ENCODE assay signal across 8 mouse cellular contexts in genomic region chr10:116950886-116951285, GRCm38 (mm10). TPM values are rescaled to one million over a fixed set of nuclear protein-coding genes. Genes with fewer than 3 reads are reported as not detected.
DNase-seq lines count a peak whose midpoint lies in the region; ATAC-seq lines count a peak whose summit lies in the region.

No protein-coding gene starts in this region.

- no peak overlapping the region for H3K9ac ChIP-seq in forebrain, embryonic 12.5 days
- H3K9ac ChIP-seq in liver, embryonic 13.5 days, result peak overlapping the region; percentile 31; the same call in 1 of the 2 replicates

- WGBS in forebrain, embryonic 12.5 days, result 32% methylated on average over 5 of the region's 5 CpGs
- WGBS in liver, embryonic 13.5 days (ENCODE audit: insufficient replicate concordance), result 18% methylated on average over 5 of the region's 5 CpGs

- H3K4me3 ChIP-seq in erythroblast, embryonic 14.5 days (replicated peaks), result peak overlapping the region; percentile 86
- peak overlapping the region; percentile 82 for H3K4me3 ChIP-seq in forebrain, embryonic 12.5 days (replicated peaks)
- H3K4me3 ChIP-seq in liver, embryonic 13.5 days (replicated peaks), result peak overlapping the region; percentile 84

- H3K27me3 ChIP-seq in erythroblast, embryonic 14.5 days (ENCODE audit: control insufficient read depth), result peaks cover 12% of the 10 kb centered on the region
- no peaks in the 10 kb centered on the region for H3K27me3 ChIP-seq in forebrain, embryonic 12.5 days
- H3K27me3 ChIP-seq in liver, embryonic 13.5 days, result no peaks in the 10 kb centered on the region

- peaks cover 23% of the 10 kb centered on the region for H3K4me1 ChIP-seq in erythroblast, embryonic 14.5 days (ENCODE audit: control insufficient read depth)
- peaks cover 18% of the 10 kb centered on the region for H3K4me1 ChIP-seq in forebrain, embryonic 12.5 days
- H3K4me1 ChIP-seq in liver, embryonic 13.5 days (replicated peaks), result peaks cover 27% of the 10 kb centered on the region

- no peaks in the 10 kb centered on the region for H3K9me3 ChIP-seq in erythroblast, embryonic 14.5 days (ENCODE audit: control insufficient read depth, low read length)
- H3K9me3 ChIP-seq in forebrain, embryonic 12.5 days, result no peaks in the 10 kb centered on the region
- no peaks in the 10 kb centered on the region for H3K9me3 ChIP-seq in liver, embryonic 13.5 days (replicated peaks)

- peak; percentile 70 for DNase-seq in A20 (ENCODE audit: low read depth, low spot score)
- no peak for DNase-seq in liver, embryonic 13.5 days
- no peak for DNase-seq in frontal cortex, adult 2 months (ENCODE audit: extremely low spot score in 1 of 2, low spot score in 1 of 2)
- DNase-seq in T-cell, adult 2 months (ENCODE audit: low spot score), result no peak

- no peak for ATAC-seq in erythroblast, adult 5-6 weeks (replicated peaks; ENCODE audit: low FRiP score, poor library complexity, severe bottlenecking)
- no peak; the same call in 1 of the 2 replicates for ATAC-seq in forebrain, embryonic 12.5 days (ENCODE audit: low FRiP score)
- ATAC-seq in liver, embryonic 13.5 days (ENCODE audit: low read depth), result no peak
- ATAC-seq in monocyte, adult 5-6 weeks (replicated peaks; ENCODE audit: insufficient number of reproducible peaks, low FRiP score, low TSS enrichment, poor library complexity, severe bottlenecking), result no peak

- H3K27ac ChIP-seq in forebrain, embryonic 12.5 days, result no peak overlapping the region
- H3K27ac ChIP-seq in liver, embryonic 13.5 days, result no peak overlapping the region

- H3K36me3 ChIP-seq in erythroblast, embryonic 14.5 days (ENCODE audit: control insufficient read depth), result no peaks in the 10 kb centered on the region
- H3K36me3 ChIP-seq in forebrain, embryonic 12.5 days (replicated peaks), result no peaks in the 10 kb centered on the region
- H3K36me3 ChIP-seq in liver, embryonic 13.5 days, result no peaks in the 10 kb centered on the region

- peak overlapping the region; percentile 68 for H3K4me2 ChIP-seq in forebrain, embryonic 12.5 days
- H3K4me2 ChIP-seq in liver, embryonic 13.5 days, result peak overlapping the region; percentile 99

RNA-seq across cellular contexts. Expression of gene Rab3ip, which starts 0.3 kb away (rescaled TPM):
- 1.0 and 1.8 TPM in 2 replicates for polyA plus RNA-seq in erythroblast, embryonic 14.5 days (2012)
- total RNA-seq in erythroblast, adult 5-6 weeks (2015; ENCODE audit: low replicate concordance), result 0.63 and 2.5 TPM in 2 replicates
- total RNA-seq in erythroblast, adult 5-6 weeks (2017; ENCODE audit: low replicate concordance), result 1.8 and 3.7 TPM in 2 replicates
- 42.6 and 47.2 TPM in 2 replicates for polyA plus RNA-seq in forebrain, embryonic 12.5 days (2016; fragmentation: Nextera tagmentation; extraction: Ambion mirVana)
- 9.8 and 11.0 TPM in 2 replicates for polyA plus RNA-seq in liver, embryonic 13.5 days (2015; fragmentation: Nextera tagmentation; extraction: Ambion mirVana)
- polyA plus RNA-seq in frontal cortex, adult 2 months (2012; rRNA removed), result 35.2 and 54.2 TPM in 2 replicates
- 16.6 to 20.8 TPM (median 18.0 TPM) in 3 replicates for total RNA-seq in monocyte, adult 5-6 weeks (2017)

RNA-seq across cellular contexts. Expression of gene Gm10271, which starts 21.5 kb away (rescaled TPM):
- not detected in 2 replicates for polyA plus RNA-seq in erythroblast, embryonic 14.5 days (2012)
- total RNA-seq in erythroblast, adult 5-6 weeks (2015; ENCODE audit: low replicate concordance), result not detected in 2 replicates
- total RNA-seq in erythroblast, adult 5-6 weeks (2017; ENCODE audit: low replicate concordance), result not detected in 2 replicates
- not detected in 2 replicates for polyA plus RNA-seq in forebrain, embryonic 12.5 days (2016; fragmentation: Nextera tagmentation; extraction: Ambion mirVana)
- not detected in 2 replicates for polyA plus RNA-seq in liver, embryonic 13.5 days (2015; fragmentation: Nextera tagmentation; extraction: Ambion mirVana)
- not detected in 2 replicates for polyA plus RNA-seq in frontal cortex, adult 2 months (2012; rRNA removed)
- total RNA-seq in monocyte, adult 5-6 weeks (2017), result not detected in 3 replicates

RNA-seq across cellular contexts. Expression of gene Best3, which starts 35.2 kb away (rescaled TPM):
- not detected in 2 replicates for polyA plus RNA-seq in erythroblast, embryonic 14.5 days (2012)
- not detected in 2 replicates for total RNA-seq in erythroblast, adult 5-6 weeks (2015; ENCODE audit: low replicate concordance)
- total RNA-seq in erythroblast, adult 5-6 weeks (2017; ENCODE audit: low replicate concordance), result not detected in 2 replicates
- 0.09 TPM in 1 of 2 replicates, not detected in the other for polyA plus RNA-seq in forebrain, embryonic 12.5 days (2016; fragmentation: Nextera tagmentation; extraction: Ambion mirVana)
- 0.03 TPM in 1 of 2 replicates, not detected in the other for polyA plus RNA-seq in liver, embryonic 13.5 days (2015; fragmentation: Nextera tagmentation; extraction: Ambion mirVana)
- 0.08 and 0.18 TPM in 2 replicates for polyA plus RNA-seq in frontal cortex, adult 2 months (2012; rRNA removed)
- total RNA-seq in monocyte, adult 5-6 weeks (2017), result not detected in 3 replicates

RNA-seq across cellular contexts. Expression of gene Myrfl, which starts 54.2 kb away (rescaled TPM):
- not detected in 2 replicates for polyA plus RNA-seq in erythroblast, embryonic 14.5 days (2012)
- total RNA-seq in erythroblast, adult 5-6 weeks (2015; ENCODE audit: low replicate concordance), result not detected in 2 replicates
- total RNA-seq in erythroblast, adult 5-6 weeks (2017; ENCODE audit: low replicate concordance), result not detected in 2 replicates
- 0.06 and 0.08 TPM in 2 replicates for polyA plus RNA-seq in forebrain, embryonic 12.5 days (2016; fragmentation: Nextera tagmentation; extraction: Ambion mirVana)
- 0.07 TPM in 1 of 2 replicates, not detected in the other for polyA plus RNA-seq in liver, embryonic 13.5 days (2015; fragmentation: Nextera tagmentation; extraction: Ambion mirVana)
- 0.17 and 0.22 TPM in 2 replicates for polyA plus RNA-seq in frontal cortex, adult 2 months (2012; rRNA removed)
- not detected in 3 replicates for total RNA-seq in monocyte, adult 5-6 weeks (2017)
